Mouse (Mus musculus) intestine, embryonic 16.5 days (tissue): ENCODE results near the gene Zfp36l2. TPM values are rescaled to one million over a fixed set of nuclear protein-coding genes. Genes with fewer than 3 reads are reported as not detected.
"Not testable (repeated sequence)": the region's sequence is repeated elsewhere in the genome, so short reads cannot be mapped to it uniquely, and the experiment has no call there.

Source experiments
- ATAC-seq: fragments of 200-750 bp; cut with Nextera tagmentation; 2 replicates; pipeline ENCODE4 v1.8.0; 2017; ENCODE audit warnings: moderate TSS enrichment, moderate library complexity
- H3K27ac ChIP-seq: fragments of 300-500 bp; sonication (generic); 2 replicates; pipeline ENCODE4 v1.5.1; 2014; ENCODE audit warnings: mild to moderate bottlenecking, low read length
- H3K27me3 ChIP-seq: fragments of 300-500 bp; sonication (generic); replicated peaks from 2 replicates; pipeline ENCODE4 v1.6.1; 2014; ENCODE audit warnings: low read length, control low read depth, mixed read lengths; ENCODE audit not compliant: control insufficient read depth, insufficient read depth
- H3K36me3 ChIP-seq: fragments of 300-500 bp; sonication (generic); 2 replicates; pipeline ENCODE4 v1.6.1; 2014; ENCODE audit warnings: low read length, control low read depth; ENCODE audit not compliant: control insufficient read depth, insufficient read depth
- H3K4me1 ChIP-seq: fragments of 300-500 bp; sonication (generic); 2 replicates; pipeline ENCODE4 v1.6.1; 2014; ENCODE audit warnings: low read length, control low read depth, mixed read lengths; ENCODE audit not compliant: control insufficient read depth, insufficient read depth
- H3K4me2 ChIP-seq: fragments of 300-500 bp; sonication (generic); 2 replicates; pipeline ENCODE4 v1.6.1; 2014; ENCODE audit warnings: low read depth, low read length, control low read depth
- H3K4me3 ChIP-seq: fragments of 300-500 bp; sonication (generic); 2 replicates; pipeline ENCODE4 v1.5.1; 2014; ENCODE audit warnings: mild to moderate bottlenecking, low read length
- H3K9ac ChIP-seq: fragments of 300-500 bp; sonication (generic); 2 replicates; pipeline ENCODE4 v1.6.1; 2014; ENCODE audit warnings: low read depth, low read length
- H3K9me3 ChIP-seq: fragments of 300-500 bp; sonication (generic); 2 replicates; pipeline ENCODE4 v1.6.1; 2016; ENCODE audit warnings: low read length, control low read depth; ENCODE audit not compliant: control insufficient read depth
- WGBS: fragments of 180-500 bp; shearing (Covaris S2); extraction: QIAGEN DNeasy Blood & Tissue Kit; methylation state at CpG from one replicate; pipeline ENCODE4 v1.1.7; 2014; 5-methylcytosine and 5-hydroxymethylcytosine counted together
- polyA plus RNA-seq: library from polyadenylated mRNA; unstranded; fragments of >200 nt; fragmentation: Nextera tagmentation; extraction: Ambion mirVana; gene quantifications from 2 replicates; pipeline ENCODE4 v1.2.1, GENCODE M21; 2015

The Zfp36l2 gene
- polyA plus RNA-seq, 1 experiment from 2014 or later, result 14.4 TPM

DNA sequence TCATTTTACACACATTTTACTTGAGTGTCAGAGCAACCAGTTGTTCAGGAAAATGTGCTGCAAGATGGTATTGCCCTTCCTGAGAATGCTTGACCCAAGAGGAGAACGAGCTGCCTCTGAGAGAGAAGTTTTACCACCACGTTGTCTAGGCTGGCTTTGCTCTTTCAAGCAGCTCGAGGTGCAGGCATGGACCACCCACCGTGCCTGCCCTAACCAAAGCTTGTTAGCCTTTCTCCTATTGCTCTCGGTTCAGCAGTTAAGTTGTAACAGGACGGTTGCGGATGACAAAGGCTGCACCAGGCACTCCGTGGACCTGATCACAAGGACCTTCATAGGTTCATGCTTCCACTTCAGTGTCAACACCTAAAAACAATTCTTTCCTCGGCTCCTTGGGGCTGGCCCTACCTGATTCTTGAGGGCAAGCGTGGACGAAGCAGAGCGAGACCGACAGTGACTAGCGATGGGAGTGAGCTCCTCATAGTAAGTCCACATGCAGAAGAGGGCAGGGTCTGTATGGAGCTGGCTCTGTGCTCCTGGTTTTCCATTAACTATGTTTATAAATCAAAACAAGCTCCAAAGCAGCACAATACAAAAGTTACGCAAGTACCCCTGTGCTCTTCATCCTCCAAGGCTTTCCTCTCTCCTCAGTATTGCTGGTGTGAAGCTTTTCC lies 36.6 kb upstream of the Zfp36l2 start:
- Histone ChIP-seq H3K27me3 (no peaks in the 10 kb centered on the region), H3K4me3 (no peak overlapping the region), H3K36me3 (peaks cover 7% of the 10 kb centered on the region), H3K4me2 (no peak overlapping the region), H3K9ac (no peak overlapping the region), H3K4me1 (no peaks in the 10 kb centered on the region), H3K27ac (no peak overlapping the region), H3K9me3 (no peaks in the 10 kb centered on the region)
- WGBS, result 61% methylated on average over 15 of the region's 15 CpGs
- ATAC-seq, result no peak

DNA sequence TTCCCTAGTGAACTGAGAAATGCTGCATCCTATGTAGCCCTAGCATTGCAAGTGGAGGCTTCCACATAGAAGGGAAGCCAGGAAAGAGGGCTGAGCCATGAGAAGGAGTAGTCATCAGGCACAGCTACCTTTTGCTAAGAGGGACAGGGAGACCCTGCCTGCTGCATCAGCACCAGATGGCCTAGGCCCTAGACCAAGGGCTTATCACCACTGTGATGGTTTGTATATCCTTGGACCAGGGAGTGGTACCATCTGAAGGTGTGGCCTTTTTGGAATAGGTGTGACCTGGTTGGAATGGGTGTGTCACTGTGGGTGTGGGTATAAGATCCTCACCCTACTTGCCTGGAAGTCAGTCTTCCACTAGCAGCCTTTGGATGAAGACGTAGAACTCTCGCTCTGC lies 31.1 kb upstream of the Zfp36l2 start:
- H3K9ac ChIP-seq, H3K27ac ChIP-seq, H3K27me3 ChIP-seq, H3K36me3 ChIP-seq, H3K4me1 ChIP-seq, H3K4me2 ChIP-seq, H3K9me3 ChIP-seq, H3K4me3 ChIP-seq, ATAC-seq: not testable (repeated sequence)
- WGBS, result 100% methylated on average over 2 of the region's 2 CpGs

DNA sequence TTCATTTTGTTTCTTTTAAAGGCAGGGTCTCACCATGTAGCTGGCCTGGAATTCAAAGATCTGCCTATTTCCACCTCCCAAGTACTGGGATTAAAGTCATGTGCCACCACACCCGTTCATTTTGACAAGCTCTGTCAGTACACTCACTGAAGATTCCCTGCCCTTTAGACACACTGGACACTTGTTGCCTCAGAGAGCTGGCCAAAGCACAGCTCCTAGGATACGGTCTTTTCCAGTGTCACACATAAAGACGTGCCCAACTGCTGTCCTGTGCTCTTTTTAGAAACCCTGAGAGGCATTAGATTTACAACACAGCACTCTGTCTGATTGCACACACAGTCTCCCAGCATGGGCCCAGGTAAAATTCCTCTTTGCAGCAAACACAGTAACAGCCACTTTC lies 29.9 kb upstream of the Zfp36l2 start:
- no peak overlapping the region for H3K4me2 ChIP-seq
- no peak overlapping the region for H3K9ac ChIP-seq
- no peaks in the 10 kb centered on the region for H3K27me3 ChIP-seq
- peaks cover 7% of the 10 kb centered on the region for H3K36me3 ChIP-seq
- WGBS, result 82% methylated on average over 3 of the region's 3 CpGs
- no peak overlapping the region for H3K4me3 ChIP-seq
- H3K9me3 ChIP-seq, result no peaks in the 10 kb centered on the region
- no peak for ATAC-seq
- no peak overlapping the region for H3K27ac ChIP-seq
- no peaks in the 10 kb centered on the region for H3K4me1 ChIP-seq

DNA sequence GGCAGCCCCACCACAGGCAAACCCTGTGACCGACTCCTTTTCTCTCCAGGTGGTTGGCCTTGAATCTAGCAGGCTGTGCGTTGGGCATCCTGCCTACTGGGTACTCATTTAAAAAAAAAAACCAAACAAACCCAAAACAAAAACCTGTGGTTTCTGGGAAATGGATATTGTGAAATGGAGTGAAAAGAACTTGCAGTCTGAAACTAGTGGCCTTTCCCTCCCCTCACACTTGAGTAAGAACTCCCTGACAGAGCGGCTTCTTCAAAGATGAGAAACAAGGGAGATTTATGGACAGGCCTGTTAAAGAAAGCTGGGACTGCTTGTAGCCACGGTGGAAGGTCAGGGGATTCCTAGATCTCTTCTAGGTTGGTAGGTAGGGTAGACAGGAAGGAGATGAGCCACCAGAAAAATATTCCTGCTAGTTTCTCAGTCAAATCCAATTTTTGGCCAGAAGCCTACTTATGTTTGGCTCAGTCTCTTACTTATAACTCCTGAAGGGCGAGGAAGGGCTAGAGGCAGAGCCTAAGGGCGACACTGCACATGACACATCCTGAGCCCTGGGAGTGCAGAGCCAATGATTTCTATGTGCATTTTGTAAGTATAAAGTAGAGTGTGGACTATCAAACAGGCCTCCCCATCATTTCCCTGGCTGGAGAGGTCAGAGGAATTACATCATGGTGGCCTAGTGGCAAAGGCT lies 27.7 kb upstream of the Zfp36l2 start:
- Histone ChIP-seq H3K36me3 (peaks cover 6% of the 10 kb centered on the region), H3K4me3 (no peak overlapping the region), H3K9ac (no peak overlapping the region), H3K4me2 (no peak overlapping the region), H3K9me3 (no peaks in the 10 kb centered on the region), H3K4me1 (no peaks in the 10 kb centered on the region), H3K27me3 (no peaks in the 10 kb centered on the region), H3K27ac (no peak overlapping the region)
- ATAC-seq, result no peak
- 71% methylated on average over 6 of the region's 6 CpGs for WGBS

DNA sequence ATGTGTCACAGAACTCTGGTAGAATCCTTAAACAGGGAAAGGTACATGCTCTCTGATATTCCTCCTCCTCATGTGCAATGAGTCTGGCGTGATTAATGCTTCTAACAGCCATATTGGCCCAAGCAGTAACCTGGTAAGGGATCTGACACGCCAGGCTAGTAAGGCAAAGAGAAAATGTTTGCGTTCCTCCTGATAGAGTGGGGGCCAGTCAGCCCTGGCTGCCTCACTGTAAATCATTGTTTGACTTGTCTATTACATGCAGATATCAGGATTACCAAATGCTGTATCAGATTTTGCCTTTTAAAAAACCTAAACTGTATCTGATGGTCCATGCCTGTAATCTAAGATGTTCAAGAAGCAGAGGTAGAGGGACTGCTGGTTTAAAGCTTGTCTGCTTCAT lies 25.7 kb upstream of the Zfp36l2 start:
- Histone ChIP-seq H3K4me2 (no peak overlapping the region), H3K4me3 (no peak overlapping the region), H3K27ac (no peak overlapping the region), H3K9ac (no peak overlapping the region), H3K36me3 (no peaks in the 10 kb centered on the region), H3K27me3 (no peaks in the 10 kb centered on the region), H3K9me3 (no peaks in the 10 kb centered on the region), H3K4me1 (no peaks in the 10 kb centered on the region)
- WGBS, result 76% methylated on average over 3 of the region's 3 CpGs
- ATAC-seq, result no peak

DNA sequence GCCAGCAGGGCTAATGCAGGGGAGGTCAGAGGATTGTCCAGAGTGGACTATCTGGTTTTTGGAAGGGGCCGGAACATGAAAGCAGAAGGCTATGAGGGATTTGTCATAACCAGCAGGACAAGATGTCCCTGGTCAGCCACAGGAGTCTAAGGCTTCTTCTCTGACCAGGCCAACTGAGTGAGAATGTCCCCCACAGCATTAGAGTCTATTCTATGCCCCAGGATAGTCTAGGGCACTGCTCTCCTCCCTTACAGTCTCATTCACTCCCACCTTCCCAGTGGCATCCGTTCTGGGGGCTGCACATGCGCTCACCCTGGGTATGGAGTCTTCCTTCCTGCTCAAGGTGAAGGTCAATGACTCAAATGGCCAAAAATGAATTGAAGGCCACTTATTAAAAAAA lies 19.9 kb upstream of the Zfp36l2 start:
- Histone ChIP-seq H3K9ac (no peak overlapping the region), H3K4me1 (peaks cover 12% of the 10 kb centered on the region), H3K36me3 (no peaks in the 10 kb centered on the region), H3K4me3 (no peak overlapping the region), H3K9me3 (no peaks in the 10 kb centered on the region), H3K27ac (no peak overlapping the region), H3K4me2 (no peak overlapping the region), H3K27me3 (no peaks in the 10 kb centered on the region)
- 95% methylated on average over 3 of the region's 3 CpGs for WGBS
- no peak for ATAC-seq

DNA sequence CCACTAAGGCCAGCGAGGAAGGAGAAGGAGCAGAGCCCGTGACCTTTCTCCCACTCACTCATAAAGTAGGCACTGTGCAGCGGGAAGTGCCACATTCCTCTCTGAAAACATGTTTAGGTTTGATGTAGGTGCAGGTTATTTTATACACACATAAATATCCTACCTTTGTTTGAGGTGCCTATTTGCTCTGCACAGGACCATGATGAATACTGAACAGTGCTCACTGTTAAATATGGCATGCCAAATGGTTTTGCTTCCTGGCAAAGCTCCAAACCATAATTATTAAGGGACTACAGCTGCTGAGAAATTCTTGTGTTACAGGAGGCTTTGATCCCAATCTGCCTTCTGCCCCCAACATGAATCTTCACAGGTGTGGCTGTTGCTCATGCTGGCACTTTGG lies 18.5 kb upstream of the Zfp36l2 start:
- no peak for ATAC-seq

DNA sequence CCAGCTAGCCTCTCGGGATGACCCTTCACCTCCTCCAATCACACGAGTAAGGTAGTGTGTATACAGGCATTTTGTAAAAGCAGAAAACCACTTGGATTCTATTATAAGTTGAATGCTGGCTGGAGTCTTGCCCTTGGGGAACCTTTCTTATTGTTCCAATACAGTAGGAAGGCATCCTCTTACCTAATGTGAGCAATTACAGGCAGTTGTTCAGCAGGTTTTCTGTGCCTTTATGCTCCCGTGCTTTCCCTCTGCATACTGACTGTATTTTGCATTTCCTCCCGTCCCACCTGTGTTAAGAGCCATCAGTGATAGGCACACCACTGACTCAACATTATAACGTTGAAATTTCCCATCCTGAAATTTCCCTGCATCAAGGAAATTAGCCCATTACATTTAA lies 17.2 kb upstream of the Zfp36l2 start:
- H3K9me3 ChIP-seq, result no peaks in the 10 kb centered on the region
- no peak overlapping the region for H3K4me2 ChIP-seq
- H3K27ac ChIP-seq, result no peak overlapping the region
- ATAC-seq, result no peak
- no peaks in the 10 kb centered on the region for H3K27me3 ChIP-seq
- peaks cover 12% of the 10 kb centered on the region for H3K4me1 ChIP-seq
- H3K36me3 ChIP-seq, result no peaks in the 10 kb centered on the region
- 79% methylated on average over 5 of the region's 5 CpGs for WGBS
- H3K9ac ChIP-seq, result no peak overlapping the region
- no peak overlapping the region for H3K4me3 ChIP-seq

More for the DNA sequence above, 18.5 kb upstream of the Zfp36l2 start:
- Histone ChIP-seq H3K36me3 (no peaks in the 10 kb centered on the region), H3K4me3 (no peak overlapping the region), H3K9ac (no peak overlapping the region), H3K27ac (no peak overlapping the region), H3K4me1 (peaks cover 12% of the 10 kb centered on the region), H3K4me2 (no peak overlapping the region), H3K9me3 (no peaks in the 10 kb centered on the region), H3K27me3 (no peaks in the 10 kb centered on the region)
- 75% methylated on average over 3 of the region's 3 CpGs for WGBS

DNA sequence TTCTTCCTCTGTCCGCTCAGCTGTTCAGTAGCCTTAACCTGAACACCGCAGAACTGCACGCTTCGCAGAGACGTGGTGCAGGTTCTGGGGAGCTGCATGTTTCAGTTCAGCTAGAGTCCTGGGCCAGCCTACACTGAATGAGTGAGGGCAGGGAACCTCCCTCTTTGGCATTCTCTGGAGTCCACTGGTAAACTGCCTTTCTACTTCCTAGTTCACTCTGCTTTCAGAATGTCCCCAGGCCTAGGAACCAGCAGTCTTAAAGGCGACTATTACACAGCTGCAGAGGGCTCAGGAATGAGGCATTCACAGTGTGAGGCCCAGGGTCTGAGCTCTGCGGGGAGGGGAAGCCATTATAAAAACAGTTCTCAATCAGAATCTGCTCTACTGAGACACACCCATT lies 15.6 kb upstream of the Zfp36l2 start:
- Histone ChIP-seq H3K4me1 (peaks cover 12% of the 10 kb centered on the region), H3K36me3 (no peaks in the 10 kb centered on the region), H3K9me3 (no peaks in the 10 kb centered on the region), H3K27me3 (no peaks in the 10 kb centered on the region), H3K4me3 (no peak overlapping the region), H3K27ac (peak overlapping the region; percentile 18; the same call in 1 of the 2 replicates), H3K9ac (no peak overlapping the region), H3K4me2 (no peak overlapping the region)
- ATAC-seq, result peak; percentile 68; the same call in 1 of the 2 replicates
- 59% methylated on average over 7 of the region's 7 CpGs for WGBS
